Mouse (Mus musculus): Measurements from ENCODE around the gene Maml3.

GRCm38 (mm10) chr3:51685539-51685938 lies 419.3 kb downstream of the Maml3 start:
- TF ChIP-seq CTCF (IDR thresholded peaks at IDR 0.05; ENCODE audit: low read depth) (no peak), EP300 (optimal IDR thresholded peaks at IDR 0.05) (no peak)

All from stomach, postnatal 0 days (tissue).